Mouse (Mus musculus): Measurements from ENCODE around the gene Mlh3. TPM values are rescaled to one million over a fixed set of nuclear protein-coding genes. Genes with fewer than 3 reads are reported as not detected.

Mlh3 gene
- polyA plus RNA-seq, 1 experiment from 2014 or later: 7.5 TPM

DNA sequence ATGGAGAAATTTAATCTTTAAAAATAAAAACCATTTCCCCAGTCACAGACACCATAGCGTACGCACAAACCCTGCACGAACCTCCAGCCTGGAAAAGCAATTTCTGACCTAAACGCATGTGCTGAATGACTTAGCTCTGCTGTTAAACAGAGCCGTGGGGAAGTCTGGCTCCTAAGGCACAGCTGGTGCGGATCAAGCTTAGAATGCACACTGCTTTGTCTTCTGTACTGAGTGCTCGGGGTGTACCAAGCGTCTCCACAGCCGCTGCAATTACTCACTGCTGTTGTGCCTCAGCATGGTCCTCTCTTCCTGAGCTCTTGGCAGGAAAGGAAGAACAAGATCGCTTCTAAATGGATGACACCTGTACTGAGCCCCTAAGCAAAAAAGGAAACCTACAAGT, 7.9 kb downstream of the Mlh3 start:
- Histone ChIP-seq H3K36me3 (ENCODE audit: poor library complexity, severe bottlenecking) (peaks cover 16% of the 10 kb centered on the region; the same call in 1 of the 2 replicates), H3K9ac (no peak overlapping the region), H3K27me3 (no peaks in the 10 kb centered on the region), H3K27ac (no peak overlapping the region), H3K4me3 (no peak overlapping the region), H3K4me2 (no peak overlapping the region), H3K9me3 (replicated peaks) (no peaks in the 10 kb centered on the region), H3K4me1 (peaks cover 3% of the 10 kb centered on the region; the same call in 1 of the 2 replicates)
- no peak for ATAC-seq
- 55% methylated on average over 10 of the region's 10 CpGs for WGBS

GRCm38 (mm10) chr12:85257008-85257639, 13.3 kb downstream of the Mlh3 start:
- H3K4me1 ChIP-seq: no peaks in the 10 kb centered on the region
- no peaks in the 10 kb centered on the region for H3K9me3 ChIP-seq (replicated peaks)
- no peak for ATAC-seq
- H3K36me3 ChIP-seq (ENCODE audit: poor library complexity, severe bottlenecking): 0 out of 2 replicates have a peak, but pooled peaks cover 2% of the 10 kb centered on the region
- no peaks in the 10 kb centered on the region for H3K27me3 ChIP-seq
- H3K4me2 ChIP-seq: no peak overlapping the region
- no peak overlapping the region for H3K27ac ChIP-seq
- H3K4me3 ChIP-seq: no peak overlapping the region
- WGBS: 87% methylated on average over 7 of the region's 7 CpGs
- H3K9ac ChIP-seq: no peak overlapping the region

DNA sequence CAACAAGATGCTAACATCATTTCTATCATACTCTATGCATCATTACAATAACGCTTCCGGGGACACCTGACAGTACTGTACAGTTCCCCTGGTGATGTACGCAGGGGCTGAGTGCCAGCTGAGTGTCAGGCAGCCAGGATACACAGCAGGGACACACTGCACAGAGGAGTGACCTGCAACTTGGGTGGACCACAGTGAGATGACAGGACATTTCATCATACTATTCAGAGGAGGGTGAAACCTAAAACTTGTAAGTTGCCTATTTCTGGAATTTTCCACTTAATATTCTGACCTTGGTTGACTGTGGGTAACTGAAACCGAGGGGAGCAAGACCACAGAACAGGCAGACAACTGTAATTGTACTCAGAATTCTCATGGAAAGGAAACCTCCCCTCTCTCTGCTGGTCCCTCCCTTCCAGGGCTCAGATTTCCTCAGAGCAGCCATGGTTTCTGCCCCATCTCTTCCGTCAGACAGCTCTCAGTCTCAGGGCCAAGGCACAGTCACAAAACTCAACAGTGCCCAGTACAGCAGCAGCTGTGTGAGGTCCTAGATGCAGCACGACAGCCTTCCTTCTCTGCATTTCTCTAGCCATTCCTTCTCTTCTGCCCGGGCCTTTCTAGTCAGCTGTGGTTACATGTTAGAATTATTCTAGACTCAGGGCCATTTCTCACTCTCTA, 14.2 kb downstream of the Mlh3 start:
- whole genome bisulfite sequencing: 78% methylated on average over 7 of the region's 7 CpGs
- 0 out of 2 replicates have a peak, but pooled peaks cover 2% of the 10 kb centered on the region for H3K36me3 ChIP-seq (ENCODE audit: poor library complexity, severe bottlenecking)
- H3K4me1 ChIP-seq: no peaks in the 10 kb centered on the region
- H3K27me3 ChIP-seq: no peaks in the 10 kb centered on the region
- ATAC-seq: no peak
- no peak overlapping the region for H3K9ac ChIP-seq
- H3K9me3 ChIP-seq (replicated peaks): no peaks in the 10 kb centered on the region
- no peak overlapping the region for H3K4me2 ChIP-seq
- H3K4me3 ChIP-seq: no peak overlapping the region
- no peak overlapping the region for H3K27ac ChIP-seq

GRCm38 (mm10) chr12:85252083-85252482, 18.3 kb downstream of the Mlh3 start:
- Histone ChIP-seq H3K36me3 (ENCODE audit: poor library complexity, severe bottlenecking) (peaks cover 7% of the 10 kb centered on the region; the same call in 1 of the 2 replicates), H3K27ac (no peak overlapping the region), H3K4me1 (no peaks in the 10 kb centered on the region), H3K4me2 (no peak overlapping the region), H3K27me3 (no peaks in the 10 kb centered on the region), H3K9me3 (replicated peaks) (no peaks in the 10 kb centered on the region), H3K4me3 (no peak overlapping the region), H3K9ac (no peak overlapping the region)
- ATAC-seq: no peak
- 92% methylated on average over 3 of the region's 3 CpGs for WGBS

- no peaks in the 10 kb centered on the region for H3K9me3 ChIP-seq (replicated peaks)
- 88% methylated on average over 5 of the region's 5 CpGs for WGBS
Observed at GRCm38 (mm10) chr12:85237553-85237952, 32.8 kb downstream of the Mlh3 start.

DNA sequence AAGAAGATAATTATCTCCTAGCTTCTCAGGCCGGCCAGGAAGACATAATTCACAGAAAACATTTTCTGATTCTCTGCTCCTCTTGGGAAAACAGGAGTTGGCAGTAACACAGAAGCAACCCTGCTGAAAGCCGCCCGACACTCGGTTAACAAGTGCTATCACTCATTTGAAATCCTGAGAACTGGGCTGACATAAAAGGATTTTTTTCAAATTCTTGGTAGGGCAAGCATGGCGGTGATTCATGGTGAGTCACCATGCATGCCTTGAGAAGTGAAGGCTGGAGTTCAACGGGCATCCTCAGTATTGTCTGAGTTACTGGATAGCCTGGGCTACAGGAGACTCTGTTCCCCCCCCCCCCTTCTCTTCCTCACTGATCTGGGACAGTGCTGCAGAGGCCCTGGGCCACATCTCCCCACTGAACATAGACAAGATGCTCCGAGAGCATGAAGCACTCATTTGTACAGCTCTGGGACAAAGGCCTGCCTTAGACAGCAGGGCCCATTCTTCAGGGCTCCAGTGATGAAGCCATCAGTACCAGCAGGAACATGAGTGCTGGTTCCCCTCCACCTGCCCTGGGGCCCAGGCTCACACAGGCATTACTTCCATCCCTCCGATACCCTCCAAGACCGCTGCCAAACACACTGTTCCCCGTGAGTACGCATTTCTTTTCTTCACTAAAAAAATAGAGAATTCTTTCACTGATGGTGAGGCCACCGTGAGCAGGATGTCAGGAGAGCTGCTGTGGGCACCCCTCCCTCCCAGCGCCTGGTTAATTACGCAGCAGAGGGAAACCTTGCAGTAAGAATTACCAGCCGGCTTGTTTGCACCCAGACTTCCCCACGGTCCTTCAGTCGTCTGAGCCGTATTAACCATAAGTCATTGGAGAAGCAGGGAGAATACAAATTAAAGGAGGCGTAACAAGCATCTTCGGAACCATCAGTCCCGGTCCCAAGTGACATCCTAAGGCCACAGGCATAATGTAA, 36.7 kb downstream of the Mlh3 start:
- Histone ChIP-seq H3K9ac (no peak overlapping the region), H3K4me3 (no peak overlapping the region), H3K9me3 (replicated peaks) (no peaks in the 10 kb centered on the region), H3K4me1 (no peaks in the 10 kb centered on the region), H3K27me3 (no peaks in the 10 kb centered on the region), H3K4me2 (no peak overlapping the region), H3K27ac (no peak overlapping the region), H3K36me3 (ENCODE audit: poor library complexity, severe bottlenecking) (peaks cover 13% of the 10 kb centered on the region; the same call in 1 of the 2 replicates)
- WGBS: 80% methylated on average over 21 of the region's 21 CpGs
- no peak for ATAC-seq

More at GRCm38 (mm10) chr12:85237553-85237952, 32.8 kb downstream of the Mlh3 start:
- Histone ChIP-seq H3K36me3 (ENCODE audit: poor library complexity, severe bottlenecking) (peaks cover 13% of the 10 kb centered on the region; the same call in 1 of the 2 replicates), H3K9ac (no peak overlapping the region), H3K27me3 (no peaks in the 10 kb centered on the region), H3K27ac (no peak overlapping the region), H3K4me2 (no peak overlapping the region), H3K4me1 (no peaks in the 10 kb centered on the region), H3K4me3 (no peak overlapping the region)
- no peak for ATAC-seq

DNA sequence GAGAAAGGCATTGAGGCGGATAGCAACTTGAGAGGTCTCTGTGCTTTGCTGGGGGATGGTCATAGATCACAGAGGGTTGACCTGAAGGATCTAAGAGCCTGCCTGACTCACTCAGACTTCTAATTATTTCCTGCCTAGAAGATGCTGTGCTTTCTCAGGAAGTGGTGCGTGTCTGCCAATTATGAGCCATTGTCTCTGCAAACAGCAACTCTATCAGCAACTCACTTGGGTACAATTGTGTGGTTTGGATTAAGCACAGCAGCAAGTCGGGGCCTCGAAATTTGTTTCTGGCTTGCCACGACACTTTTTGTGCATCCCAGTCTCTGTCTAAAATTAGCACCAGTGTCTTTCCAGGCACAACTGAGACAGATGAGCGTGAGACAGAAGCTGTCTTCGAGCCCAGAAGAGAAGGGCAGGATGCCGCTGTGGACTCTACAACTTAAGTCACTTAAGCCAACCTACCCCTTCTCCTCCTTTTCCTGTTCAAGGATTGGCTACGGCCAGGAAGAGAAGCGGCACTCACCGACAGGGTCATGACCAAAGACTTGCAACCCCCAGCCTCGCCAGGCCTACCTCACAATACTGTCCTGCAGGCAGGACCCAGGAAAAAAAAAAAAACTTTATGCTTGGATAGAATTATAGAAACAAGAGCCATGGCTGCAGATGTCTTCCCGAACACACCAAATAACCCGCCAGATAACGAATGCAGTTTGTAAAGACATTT, 42.4 kb downstream of the Mlh3 start:
- H3K4me2 ChIP-seq: no peak overlapping the region
- H3K27ac ChIP-seq: no peak overlapping the region
- H3K4me1 ChIP-seq: no peaks in the 10 kb centered on the region
- WGBS: 60% methylated on average over 15 of the region's 15 CpGs
- no peak for ATAC-seq
- no peak overlapping the region for H3K4me3 ChIP-seq
- no peak overlapping the region for H3K9ac ChIP-seq
- H3K36me3 ChIP-seq (ENCODE audit: poor library complexity, severe bottlenecking): peaks cover 47% of the 10 kb centered on the region
- H3K9me3 ChIP-seq (replicated peaks): no peaks in the 10 kb centered on the region
- H3K27me3 ChIP-seq: no peaks in the 10 kb centered on the region

- Histone ChIP-seq H3K9me3 (replicated peaks) (no peaks in the 10 kb centered on the region), H3K4me2 (no peak overlapping the region), H3K27me3 (no peaks in the 10 kb centered on the region), H3K27ac (no peak overlapping the region), H3K4me3 (no peak overlapping the region), H3K36me3 (ENCODE audit: poor library complexity, severe bottlenecking) (peaks cover 55% of the 10 kb centered on the region), H3K9ac (no peak overlapping the region), H3K4me1 (no peaks in the 10 kb centered on the region)
- WGBS: 79% methylated on average over 7 of the region's 7 CpGs
- ATAC-seq: no peak
Observed at GRCm38 (mm10) chr12:85227227-85227626, 43.2 kb downstream of the Mlh3 start.

DNA sequence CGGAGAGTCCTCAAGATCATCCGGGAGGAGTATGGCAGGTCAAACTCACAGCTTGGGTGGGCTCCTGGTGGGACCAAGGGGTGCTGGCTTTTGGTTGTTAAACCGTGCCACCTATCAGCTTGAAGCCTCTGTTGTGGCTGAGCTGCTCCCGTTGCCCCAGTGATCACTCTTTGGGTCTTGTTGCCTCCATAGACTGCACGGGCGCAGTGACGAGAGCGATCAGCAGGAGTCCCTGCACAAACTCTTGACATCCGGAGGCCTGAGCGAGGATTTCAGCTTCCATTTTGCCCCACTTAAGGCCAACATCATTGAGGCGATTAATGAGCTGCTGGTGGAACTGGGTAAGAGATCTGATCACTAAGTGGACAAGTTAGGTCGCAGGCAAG, 50.5 kb downstream of the Mlh3 start:
- Histone ChIP-seq H3K27ac (peak overlapping the region; percentile 69; the same call in 1 of the 2 replicates), H3K27me3 (no peaks in the 10 kb centered on the region), H3K4me1 (peaks cover 23% of the 10 kb centered on the region), H3K4me2 (peak overlapping the region; percentile 92), H3K4me3 (peak overlapping the region; percentile 90), H3K36me3 (ENCODE audit: poor library complexity, severe bottlenecking) (peaks cover 41% of the 10 kb centered on the region), H3K9me3 (replicated peaks) (no peaks in the 10 kb centered on the region), H3K9ac (peak overlapping the region; percentile 72)
- ATAC-seq: no peak
- WGBS: 2% methylated on average over 12 of the region's 12 CpGs

DNA sequence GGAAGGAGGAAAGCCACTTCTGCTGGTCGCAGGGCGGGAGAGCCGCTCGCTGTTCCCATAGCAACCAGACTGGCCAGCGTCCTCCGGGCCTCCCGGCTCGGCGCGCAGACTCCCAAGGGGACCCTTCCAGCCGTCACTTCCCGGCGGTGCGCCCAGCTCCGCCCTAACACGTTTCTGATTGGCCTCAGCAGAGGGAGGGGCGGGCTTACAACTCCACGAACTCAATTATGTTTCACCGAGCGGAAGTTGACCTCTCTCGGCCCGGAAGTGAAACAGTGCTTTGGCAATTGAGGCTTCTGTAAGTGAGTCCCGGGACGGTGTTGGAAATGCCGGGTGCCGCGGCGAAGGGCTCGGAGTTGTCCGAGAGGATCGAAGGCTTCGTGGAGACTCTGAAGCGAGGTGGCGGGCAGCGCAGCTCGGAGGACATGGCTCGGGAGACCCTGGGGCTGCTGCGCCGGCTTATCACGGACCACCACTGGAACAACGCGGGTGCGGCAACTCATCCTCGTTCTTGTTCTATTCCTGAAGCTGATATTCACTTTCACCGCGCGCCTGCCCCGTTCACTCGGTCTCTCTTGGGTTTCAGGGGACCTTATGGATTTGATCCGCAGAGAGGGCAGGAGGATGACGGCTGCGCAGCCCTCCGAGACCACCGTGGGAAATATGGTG, 51.0 kb downstream of the Mlh3 start, which contains the start of gene Eif2b2:
Gene Eif2b2, plus strand, starts transcription at position 246 of the 669 bp plus-strand sequence.
- Histone ChIP-seq H3K27ac (peak within 1 kb of the TSS; percentile 69), H3K4me1 (peaks cover 23% of the 10 kb centered on the region), H3K36me3 (ENCODE audit: poor library complexity, severe bottlenecking) (peaks cover 36% of the 10 kb centered on the region), H3K4me2 (peak within 1 kb of the TSS; percentile 92), H3K9ac (peak within 1 kb of the TSS; percentile 73), H3K27me3 (no peaks in the 10 kb centered on the region), H3K4me3 (peak within 1 kb of the TSS; percentile 90), H3K9me3 (replicated peaks) (no peaks in the 10 kb centered on the region)
- WGBS: under 1% methylated on average over 54 of the region's 54 CpGs
- peak; percentile 100 for ATAC-seq
